Comparison of ENCODE assay signal across 13 mouse cellular contexts in the genomic region with DNA sequence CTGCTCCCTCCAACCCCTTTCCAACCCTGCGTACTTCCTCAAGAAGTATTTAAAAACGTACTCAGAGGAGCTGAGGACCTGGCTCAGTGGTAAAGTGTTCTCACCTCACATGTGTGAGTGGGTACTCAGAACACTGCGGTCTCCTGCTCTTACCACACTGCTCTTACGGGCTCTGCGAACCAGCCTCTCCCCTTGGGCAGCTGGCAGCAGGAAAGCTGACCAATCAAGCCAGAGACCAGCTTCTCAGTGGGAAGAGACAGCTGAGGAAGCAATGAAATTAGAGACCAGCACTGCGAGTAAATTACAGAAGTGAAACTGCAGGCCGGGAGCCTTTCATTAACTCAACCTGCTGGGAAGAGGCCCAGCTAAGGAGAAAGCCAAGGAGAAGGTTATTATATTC. TPM values are rescaled to one million over a fixed set of nuclear protein-coding genes. Genes with fewer than 3 reads are reported as not detected.
DNase-seq lines count a peak whose midpoint lies in the region; ATAC-seq and TF ChIP-seq lines count a peak whose summit lies in the region.
"Had no signal": no experiment of that assay in that cellular context is flagged by ENCODE, and none has a peak within 500 bp of the region (broad histone marks: within the 10 kb centered on the region; RNA-seq: fewer than 3 reads in every experiment).

No protein-coding gene starts in this region.

- no peak overlapping the region for H3K9ac ChIP-seq in lung, postnatal 0 days (replicated peaks; ENCODE audit: low read depth)
- H3K9ac ChIP-seq in intestine, postnatal 0 days (ENCODE audit: low read depth, low read length): no peak overlapping the region
- H3K9ac ChIP-seq in hindbrain, embryonic 12.5 days: no peak overlapping the region
- H3K9ac ChIP-seq: forebrain, embryonic 12.5 days; intestine, embryonic 15.5 days; midbrain, embryonic 12.5 days had no signal

- H3K4me3 ChIP-seq in spleen, adult 2 months (ENCODE audit: extremely low read depth, insufficient read depth, insufficient read length): no peak overlapping the region
- H3K4me3 ChIP-seq in lung, postnatal 0 days (ENCODE audit: low read depth, low read length): no peak overlapping the region
- H3K4me3 ChIP-seq in intestine, postnatal 0 days (ENCODE audit: low read depth, low read length): no peak overlapping the region
- H3K4me3 ChIP-seq in hindbrain, embryonic 12.5 days: no peak overlapping the region
- H3K4me3 ChIP-seq: forebrain, embryonic 12.5 days; intestine, embryonic 15.5 days; midbrain, embryonic 12.5 days had no signal

- TF ChIP-seq POLR2A in spleen, adult 2 months (IDR thresholded peaks at IDR 0.05; ENCODE audit: low read depth, low read length): no peak

- no peak for TF ChIP-seq CTCF in spleen, adult 2 months (IDR thresholded peaks at IDR 0.05; ENCODE audit: extremely low read depth, insufficient read depth, insufficient read length, insufficient replicate concordance)
- no peak for TF ChIP-seq CTCF in lung, postnatal 0 days (IDR thresholded peaks at IDR 0.05)
- no peak for TF ChIP-seq CTCF in intestine, postnatal 0 days (IDR thresholded peaks at IDR 0.05; ENCODE audit: low read depth)

- H3K4me2 ChIP-seq in lung, postnatal 0 days (replicated peaks; ENCODE audit: low read depth, low read length): no peak overlapping the region
- no peak overlapping the region for H3K4me2 ChIP-seq in intestine, postnatal 0 days (replicated peaks; ENCODE audit: low read depth)
- no peak overlapping the region for H3K4me2 ChIP-seq in hindbrain, embryonic 12.5 days (replicated peaks)
- H3K4me2 ChIP-seq: forebrain, embryonic 12.5 days; intestine, embryonic 15.5 days; midbrain, embryonic 12.5 days had no signal

- DNase-seq in heart, adult 18-20 months: peak; percentile 30 to 73
- no peak for DNase-seq in heart, postnatal 25 days (ENCODE audit: low spot score)
- peak in 1 of 2 experiments; percentile 35 for DNase-seq in spleen, adult 2 months (ENCODE audit: low read depth in 1 of 2, low spot score in 2 of 2)
- DNase-seq in spleen, postnatal 14 days (ENCODE audit: low spot score in 2 of 2): no peak
- DNase-seq in lung, postnatal 0 days (ENCODE audit: low spot score): peak; percentile 92
- no peak for DNase-seq in testis, postnatal 14 days (ENCODE audit: low spot score)
- DNase-seq: adrenal gland, postnatal 36 days had no signal

- ATAC-seq in lung, postnatal 0 days: peak; percentile 96
- ATAC-seq in intestine, postnatal 0 days: no peak
- ATAC-seq in hindbrain, embryonic 12.5 days (ENCODE audit: low FRiP score): no peak
- ATAC-seq: CD4-positive, CD25-positive, alpha-beta regulatory T cell, adult 4 months; intestine, embryonic 15.5 days had no signal

- peak overlapping the region; percentile 55 for H3K27ac ChIP-seq in spleen, adult 2 months (ENCODE audit: insufficient read depth, low read length)
- peak overlapping the region; percentile 39; the same call in 1 of the 2 replicates for H3K27ac ChIP-seq in lung, postnatal 0 days (ENCODE audit: low read length)
- no peak overlapping the region for H3K27ac ChIP-seq in intestine, postnatal 0 days (ENCODE audit: low read depth, low read length)
- H3K27ac ChIP-seq in hindbrain, embryonic 12.5 days: no peak overlapping the region
- H3K27ac ChIP-seq: forebrain, embryonic 12.5 days; intestine, embryonic 15.5 days; midbrain, embryonic 12.5 days had no signal

- H3K4me1 ChIP-seq in spleen, adult 2 months (ENCODE audit: control insufficient read depth, insufficient read depth, insufficient read length): peaks cover 28% of the 10 kb centered on the region; the same call in 1 of the 2 replicates
- H3K4me1 ChIP-seq in lung, postnatal 0 days (ENCODE audit: insufficient read depth, low read depth, low read length): no peaks in the 10 kb centered on the region
- H3K4me1 ChIP-seq in intestine, postnatal 0 days (replicated peaks; ENCODE audit: control insufficient read depth, insufficient read depth, low read length): 0 out of 2 replicates have a peak, but pooled peaks cover 4% of the 10 kb centered on the region
- peaks cover 11% of the 10 kb centered on the region; the same call in 1 of the 2 replicates for H3K4me1 ChIP-seq in hindbrain, embryonic 12.5 days
- H3K4me1 ChIP-seq: forebrain, embryonic 12.5 days had no signal

- peak; percentile 89 for TF ChIP-seq EP300 in lung, postnatal 0 days (IDR thresholded peaks at IDR 0.05)

- 11% methylated on average over 7 of the region's 7 CpGs for WGBS in spleen, adult 2 months
- WGBS in lung, postnatal 0 days: 36% methylated on average over 7 of the region's 7 CpGs
- WGBS in intestine, postnatal 0 days: 70% methylated on average over 7 of the region's 7 CpGs
- 70% methylated on average over 7 of the region's 7 CpGs for WGBS in hindbrain, embryonic 12.5 days

- intact Hi-C loops in heart, postnatal 25 days (cut with DNase I): no loop called here

- H3K9me3 ChIP-seq in lung, postnatal 0 days (ENCODE audit: low read length): no peaks in the 10 kb centered on the region
- H3K9me3 ChIP-seq in intestine, postnatal 0 days (ENCODE audit: control insufficient read depth): no peaks in the 10 kb centered on the region
- no peaks in the 10 kb centered on the region for H3K9me3 ChIP-seq in hindbrain, embryonic 12.5 days (replicated peaks)
- H3K9me3 ChIP-seq: forebrain, embryonic 12.5 days; intestine, embryonic 15.5 days; midbrain, embryonic 12.5 days had no signal

- H3K27me3 ChIP-seq in spleen, adult 2 months (ENCODE audit: control insufficient read depth, insufficient read depth, low read length): no peaks in the 10 kb centered on the region
- H3K27me3 ChIP-seq in lung, postnatal 0 days (replicated peaks; ENCODE audit: insufficient read depth, low read length): no peaks in the 10 kb centered on the region
- no peaks in the 10 kb centered on the region for H3K27me3 ChIP-seq in intestine, postnatal 0 days (replicated peaks; ENCODE audit: control insufficient read depth, insufficient read depth, low read length)
- H3K27me3 ChIP-seq in hindbrain, embryonic 12.5 days: no peaks in the 10 kb centered on the region
- H3K27me3 ChIP-seq: forebrain, embryonic 12.5 days; intestine, embryonic 15.5 days; midbrain, embryonic 12.5 days had no signal

- H3K36me3 ChIP-seq in spleen, adult 2 months (ENCODE audit: control insufficient read depth, insufficient read depth, low read length): peaks cover 9% of the 10 kb centered on the region
- H3K36me3 ChIP-seq in lung, postnatal 0 days (ENCODE audit: insufficient read depth, low read length): 0 out of 2 replicates have a peak, but pooled peaks cover 11% of the 10 kb centered on the region
- H3K36me3 ChIP-seq in intestine, postnatal 0 days (ENCODE audit: control insufficient read depth, insufficient read depth): peaks cover 10% of the 10 kb centered on the region
- peaks cover 16% of the 10 kb centered on the region for H3K36me3 ChIP-seq in hindbrain, embryonic 12.5 days

RNA-seq across cellular contexts. Expression of a gene that starts 25.0 kb away (rescaled TPM):
- 10 to 100 TPM; 16.2 to 17.9 TPM for total RNA-seq in heart, adult 18-20 months (2021)
- 10 to 100 TPM; 12.3 to 12.4 TPM for total RNA-seq in heart, postnatal 25 days (2021)
- polyA plus RNA-seq in spleen, adult 2 months (2012; rRNA removed): 2.0 and 2.1 TPM in 2 replicates
- 6.8 and 8.1 TPM in 2 replicates for polyA plus RNA-seq in lung, postnatal 0 days (2015; fragmentation: Nextera tagmentation; extraction: Ambion mirVana)
- 8.8 and 9.6 TPM in 2 replicates for polyA plus RNA-seq in intestine, postnatal 0 days (2015; fragmentation: Nextera tagmentation; extraction: Ambion mirVana)
- polyA plus RNA-seq in hindbrain, embryonic 12.5 days (2016; fragmentation: Nextera tagmentation; extraction: Ambion mirVana): 15.4 and 16.2 TPM in 2 replicates

RNA-seq across cellular contexts. Expression of a gene that starts 25.2 kb away (rescaled TPM):
- total RNA-seq in heart, adult 18-20 months (2021): 10 to 100 TPM; 59.7 to 65.9 TPM
- 10 to 100 TPM; 47.7 to 48.8 TPM for total RNA-seq in heart, postnatal 25 days (2021)
- 80.2 and 100 TPM in 2 replicates for polyA plus RNA-seq in spleen, adult 2 months (2012; rRNA removed)
- 61.2 and 68.5 TPM in 2 replicates for polyA plus RNA-seq in lung, postnatal 0 days (2015; fragmentation: Nextera tagmentation; extraction: Ambion mirVana)
- polyA plus RNA-seq in intestine, postnatal 0 days (2015; fragmentation: Nextera tagmentation; extraction: Ambion mirVana): 116 and 123 TPM in 2 replicates
- polyA plus RNA-seq in hindbrain, embryonic 12.5 days (2016; fragmentation: Nextera tagmentation; extraction: Ambion mirVana): 93.0 and 97.0 TPM in 2 replicates

Comparison
In these comparisons a context has a peak if more than half of its experiments do, and no peak if none do; other contexts are left out.
1. DNase-seq: peak in heart, adult 18-20 months (2 of 2) and lung, postnatal 0 days (single experiment); none in heart, postnatal 25 days (single experiment), spleen, postnatal 14 days (0 of 2) and testis, postnatal 14 days (single experiment).
2. H3K27ac ChIP-seq: peak in spleen, adult 2 months (single experiment) and lung, postnatal 0 days (single experiment); none in intestine, postnatal 0 days (single experiment) and hindbrain, embryonic 12.5 days (single experiment).